Mouse (Mus musculus): ENCODE data around the gene 2810408A11Rik.
"Not testable (repeated sequence)": the region's sequence is repeated elsewhere in the genome, so short reads cannot be mapped to it uniquely, and the experiment has no call there.

Gene 2810408A11Rik

GRCm38 (mm10) chr11:69930967-69931537, 30.3 kb upstream of the 2810408A11Rik start:
- no peak for DNase-seq

- not testable (repeated sequence) for DNase-seq
Measured at GRCm38 (mm10) chr11:69930176-69930575, 29.4 kb upstream of the 2810408A11Rik start.

GRCm38 (mm10) chr11:69929712-69930111, 28.9 kb upstream of the 2810408A11Rik start:
- DNase-seq = no peak

- no peak for DNase-seq
Measured at GRCm38 (mm10) chr11:69927501-69927900, 26.7 kb upstream of the 2810408A11Rik start.

GRCm38 (mm10) chr11:69922796-69923195, 22.0 kb upstream of the 2810408A11Rik start:
- DNase-seq = no peak

GRCm38 (mm10) chr11:69922012-69922756, 21.4 kb upstream of the 2810408A11Rik start:
- DNase-seq = no peak

- DNase-seq = peak; percentile 100
Measured at GRCm38 (mm10) chr11:69921114-69922011, 20.6 kb upstream of the 2810408A11Rik start, which contains the start of gene Eif5a. Gene Eif5a (minus strand): TSS chr11:69921958.

GRCm38 (mm10) chr11:69920266-69921031, 19.7 kb upstream of the 2810408A11Rik start:
- no peak for DNase-seq

- DNase-seq = peak; percentile 92
Measured at GRCm38 (mm10) chr11:69919661-69920265, 19.0 kb upstream of the 2810408A11Rik start.

GRCm38 (mm10) chr11:69919053-69919452, 18.3 kb upstream of the 2810408A11Rik start:
- no peak for DNase-seq

- no peak for DNase-seq
Measured at GRCm38 (mm10) chr11:69918118-69918517, 17.3 kb upstream of the 2810408A11Rik start.

- DNase-seq = no peak
Measured at GRCm38 (mm10) chr11:69917379-69917948, 16.7 kb upstream of the 2810408A11Rik start.

GRCm38 (mm10) chr11:69916652-69917378, 16.0 kb upstream of the 2810408A11Rik start:
- not testable (repeated sequence) for DNase-seq

GRCm38 (mm10) chr11:69915667-69916627, 15.2 kb upstream of the 2810408A11Rik start:
- no peak for DNase-seq

GRCm38 (mm10) chr11:69914917-69915430, 14.2 kb upstream of the 2810408A11Rik start:
- DNase-seq = no peak

- no peak for DNase-seq
Measured at GRCm38 (mm10) chr11:69914372-69914764, 13.6 kb upstream of the 2810408A11Rik start.

GRCm38 (mm10) chr11:69913554-69914371, 13.0 kb upstream of the 2810408A11Rik start, which contains the start of gene Gps2:
Gene Gps2 (plus strand): TSS chr11:69913888.
- DNase-seq = peak; percentile 95

GRCm38 (mm10) chr11:69912716-69913530, 12.1 kb upstream of the 2810408A11Rik start:
- peak; percentile 59 for DNase-seq

Measured in lung, postnatal 10 days (tissue).